Mouse (Mus musculus) left cerebral cortex, adult 6 months (tissue): Measurements from ENCODE around the gene Olfml2b. TPM values are rescaled to one million over a fixed set of nuclear protein-coding genes. Genes with fewer than 3 reads are reported as not detected.

ENCODE experiments used
- long read RNA-seq, 2 experiments: library from polyadenylated mRNA; unstranded; transcript quantifications; one replicate each; pipeline ENCODE4 v2.0.0; 2019 to 2020
- polyA plus RNA-seq: library from polyadenylated mRNA; unstranded; fragments of <200 nt; fragmentation: Nextera tagmentation; gene quantifications from 2 replicates; pipeline ENCODE4 v1.2.3, GENCODE M21; 2021

The Olfml2b gene
- polyA plus RNA-seq, result 3.3 and 3.4 TPM in 2 replicates
- long read RNA-seq, experiment 1, transcript Olfml2b-201 (8 exons, 3,095 nt), result major isoform, 19 of 25 reads
- long read RNA-seq, experiment 1, partial matches to known transcripts, result 4 of 25 reads
- long read RNA-seq, experiment 1, other reads (novel, unspliced or antisense), result 2 of 25 reads
- long read RNA-seq, experiment 2, partial matches to known transcripts, result 4 of 8 reads
- long read RNA-seq, experiment 2, other reads (novel, unspliced or antisense), result 0 of 8 reads

DNA sequence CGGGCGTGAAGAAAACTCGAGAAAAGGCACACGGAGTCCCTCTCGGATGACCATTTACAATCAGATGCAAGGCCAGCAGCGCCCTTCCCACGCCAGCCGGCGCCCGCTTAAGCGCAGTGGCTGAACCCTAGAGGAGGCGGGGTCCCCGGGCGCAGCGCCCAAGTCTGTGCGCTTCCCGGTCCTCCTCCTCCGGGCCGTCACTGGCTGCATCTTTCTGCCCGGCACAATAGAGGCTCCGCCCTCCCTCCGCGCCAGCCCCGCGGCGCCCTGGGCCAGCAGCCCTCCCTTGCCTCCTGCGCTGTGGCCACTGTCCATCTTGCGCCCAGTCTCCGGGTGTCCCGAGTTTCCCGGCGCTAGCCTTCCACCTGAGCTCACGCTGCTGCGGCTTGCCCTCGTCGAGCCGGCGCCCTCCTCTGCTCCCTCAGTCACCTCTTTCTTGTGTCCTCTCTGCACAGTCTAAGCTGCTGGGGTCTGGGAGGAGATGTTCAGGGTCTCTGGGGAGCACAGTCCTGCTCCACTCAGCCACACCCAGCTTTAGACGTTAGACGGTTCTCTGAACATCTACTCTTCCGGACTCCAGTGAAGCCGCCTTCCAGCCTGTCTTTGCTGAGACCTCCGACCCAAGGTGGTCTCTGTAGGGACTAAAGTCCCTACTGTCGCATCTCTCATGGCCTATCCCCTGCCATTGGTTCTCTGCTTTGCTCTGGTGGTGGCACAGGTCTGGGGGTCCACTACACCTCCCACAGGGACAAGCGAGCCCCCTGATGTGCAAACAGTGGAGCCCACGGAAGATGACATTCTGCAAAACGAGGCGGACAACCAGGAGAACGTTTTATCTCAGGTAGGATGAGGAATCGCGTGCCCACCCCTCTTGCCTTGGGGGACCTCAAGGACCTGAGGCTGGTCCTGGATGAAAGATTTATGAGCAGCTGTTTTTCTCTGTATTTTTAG is at the start of gene Olfml2b:
Gene Olfml2b, plus strand, starts transcription at position 278 of the 951 bp plus-strand sequence.

Other genes starting within 250 kb of the Olfml2b start
- gene Nos1ap, start 54.7 kb upstream of the Olfml2b start, polyA plus RNA-seq, result 49.7 and 107 TPM in 2 replicates
- gene Atf6, start 223.2 kb downstream of the Olfml2b start, polyA plus RNA-seq, result 10.6 and 11.2 TPM in 2 replicates
- 0.89 and 1.3 TPM in 2 replicates for gene Gm26620, start 240.5 kb downstream of the Olfml2b start, polyA plus RNA-seq
- gene Dusp12, start 241.0 kb downstream of the Olfml2b start, polyA plus RNA-seq, result 24.9 and 27.1 TPM in 2 replicates